15 mouse cellular contexts compared by ENCODE assay signal in genomic region chr3:135971611-135972010, GRCm38 (mm10).
DNase-seq lines count a peak whose midpoint lies in the region; ATAC-seq and TF ChIP-seq lines count a peak whose summit lies in the region.
"Had no signal": no experiment of that assay in that cellular context is flagged by ENCODE, and none has a peak within 500 bp of the region (broad histone marks: within the 10 kb centered on the region; RNA-seq: fewer than 3 reads in every experiment).

No protein-coding gene starts in this region.

- H3K4me1 ChIP-seq in stomach, postnatal 0 days (replicated peaks; ENCODE audit: control insufficient read depth, insufficient read depth): no peaks in the 10 kb centered on the region
- H3K4me1 ChIP-seq: stomach, embryonic 15.5 days had no signal

- no peak overlapping the region for H3K4me2 ChIP-seq in stomach, postnatal 0 days (replicated peaks; ENCODE audit: low read depth)
- H3K4me2 ChIP-seq: stomach, embryonic 15.5 days had no signal

- no peak overlapping the region for H3K4me3 ChIP-seq in stomach, postnatal 0 days (ENCODE audit: low read depth, low read length)
- H3K4me3 ChIP-seq: erythroblast, embryonic 14.5 days; stomach, embryonic 15.5 days had no signal

- no peaks in the 10 kb centered on the region for H3K36me3 ChIP-seq in stomach, postnatal 0 days (ENCODE audit: control insufficient read depth, insufficient read depth, low read length)
- H3K36me3 ChIP-seq: stomach, embryonic 15.5 days had no signal

- TF ChIP-seq EP300 in stomach, postnatal 0 days (optimal IDR thresholded peaks at IDR 0.05): no peak

- no peaks in the 10 kb centered on the region for H3K9me3 ChIP-seq in stomach, postnatal 0 days (ENCODE audit: control insufficient read depth, low read length)
- H3K9me3 ChIP-seq: stomach, embryonic 15.5 days had no signal

- WGBS in stomach, postnatal 0 days: 58% methylated on average over 4 of the region's 4 CpGs

- no peaks in the 10 kb centered on the region for H3K27me3 ChIP-seq in stomach, postnatal 0 days (ENCODE audit: control insufficient read depth, insufficient read depth, low read length)
- H3K27me3 ChIP-seq: stomach, embryonic 15.5 days had no signal

- peak; percentile 35 for DNase-seq in layer of hippocampus, adult 11-12 months (ENCODE audit: low spot score)
- DNase-seq in layer of hippocampus, postnatal 25 days (ENCODE audit: extremely low spot score in 1 of 2, low spot score in 1 of 2): no peak
- DNase-seq in frontal cortex, adult 2 months (ENCODE audit: extremely low spot score in 1 of 2, low spot score in 1 of 2): peak; percentile 59 to 66
- peak; percentile 45 to 60 for DNase-seq in left cerebral cortex, adult 18-20 months (ENCODE audit: low spot score in 2 of 2)
- peak; percentile 66 to 76 for DNase-seq in right cerebral cortex, postnatal 10 days (ENCODE audit: low spot score in 2 of 2)
- DNase-seq in stomach, postnatal 0 days (ENCODE audit: low spot score): no peak
- no peak for DNase-seq in kidney, adult 9 months
- DNase-seq: cerebellum, adult 11 months; embryo, embryonic 11 days; gastrocnemius, postnatal 14 days; kidney, adult 8-10 months; retina, postnatal 1 day had no signal

- H3K27ac ChIP-seq in stomach, postnatal 0 days (replicated peaks): no peak overlapping the region
- H3K27ac ChIP-seq: stomach, embryonic 15.5 days had no signal

- no peak overlapping the region for H3K9ac ChIP-seq in stomach, postnatal 0 days (ENCODE audit: low read length)
- H3K9ac ChIP-seq: stomach, embryonic 15.5 days had no signal

- ATAC-seq in monocyte, adult 5-6 weeks (replicated peaks; ENCODE audit: insufficient number of reproducible peaks, low FRiP score, low TSS enrichment, poor library complexity, severe bottlenecking): no peak
- no peak for ATAC-seq in stomach, postnatal 0 days (ENCODE audit: low FRiP score, low TSS enrichment)

- no peak for TF ChIP-seq CTCF in stomach, postnatal 0 days (IDR thresholded peaks at IDR 0.05; ENCODE audit: low read depth)

Comparison
In these comparisons a context has a peak if more than half of its experiments do, and no peak if none do; other contexts are left out.
1. DNase-seq: peak in layer of hippocampus, adult 11-12 months (single experiment), frontal cortex, adult 2 months (2 of 2), left cerebral cortex, adult 18-20 months (2 of 2) and right cerebral cortex, postnatal 10 days (2 of 2); none in layer of hippocampus, postnatal 25 days (0 of 2), stomach, postnatal 0 days (single experiment) and kidney, adult 9 months (single experiment).